Mouse (Mus musculus) olfactory bulb, adult 2 months (tissue): ENCODE data around the gene Scfd2.

ENCODE experiments used
- CTCF ChIP-seq: fragments of 200-500 bp; IDR thresholded peaks from 2 replicates; pipeline ENCODE4 v1.5.1; 2012; ENCODE audit warnings: low read depth, mild to moderate bottlenecking, low read length, moderate library complexity; ENCODE audit not compliant: insufficient read depth
- POLR2A ChIP-seq: fragments of 200-500 bp; IDR thresholded peaks from 2 replicates; pipeline ENCODE4 v1.6.1; 2012; ENCODE audit warnings: mild to moderate bottlenecking, low read depth, low read length, moderate library complexity; ENCODE audit not compliant: insufficient read depth

- TF ChIP-seq CTCF (no peak), POLR2A (no peak)
Observed at GRCm38 (mm10) chr5:74172208-74172607, 359.4 kb downstream of the Scfd2 start.
